Mouse (Mus musculus) lung, postnatal 0 days (tissue): Measurements from ENCODE around the gene Zfp1.

ENCODE experiments used
- CTCF ChIP-seq: IDR thresholded peaks from 2 replicates; pipeline ENCODE4 v1.5.1; 2016; ENCODE audit warnings: antibody characterized with exemption, mild to moderate bottlenecking
- EP300 ChIP-seq: IDR thresholded peaks from 2 replicates; pipeline ENCODE4 v1.6.1; 2016; ENCODE audit warnings: antibody characterized with exemption, mild to moderate bottlenecking, control low read depth

GRCm38 (mm10) chr8:111701380-111701779, 58.2 kb downstream of the Zfp1 start:
- TF ChIP-seq CTCF (no peak), EP300 (no peak)
